8 mouse cellular contexts compared by ENCODE assay signal in genomic region chr15:98917538-98918498, GRCm38 (mm10). TPM values are rescaled to one million over a fixed set of nuclear protein-coding genes. Genes with fewer than 3 reads are reported as not detected.
DNase-seq lines count a peak whose midpoint lies in the region; ATAC-seq lines count a peak whose summit lies in the region.

Gene Lmbr1l (minus strand): TSS chr15:98918231.

- no peaks in the 10 kb centered on the region for H3K9me3 ChIP-seq in hindbrain, embryonic 12.5 days (replicated peaks)

- WGBS in hindbrain, embryonic 12.5 days, result under 1% methylated on average over 81 of the region's 82 CpGs

- H3K36me3 ChIP-seq in hindbrain, embryonic 12.5 days, result peaks cover 22% of the 10 kb centered on the region

- DNase-seq in NIH3T3 (ENCODE audit: low read depth), result peak; percentile 100
- DNase-seq in cerebellum, postnatal 10 days, result peak; percentile 100
- DNase-seq in frontal cortex, postnatal 10 days (ENCODE audit: low spot score in 2 of 2), result peak; percentile 99
- DNase-seq in layer of hippocampus, postnatal 14 days (ENCODE audit: low spot score in 2 of 2), result peak; percentile 98 to 100
- DNase-seq in lung, postnatal 14 days, result peak; percentile 100
- DNase-seq in retina, adult 2 months (ENCODE audit: low read depth, low spot score), result peak; percentile 96
- peak; percentile 97 to 100 for DNase-seq in thymus, postnatal 36 days

- peak within 1 kb of the TSS; percentile 92 for H3K4me3 ChIP-seq in hindbrain, embryonic 12.5 days

- peak within 1 kb of the TSS; percentile 96 for H3K27ac ChIP-seq in hindbrain, embryonic 12.5 days

- H3K9ac ChIP-seq in hindbrain, embryonic 12.5 days, result peak within 1 kb of the TSS; percentile 84

- peak within 1 kb of the TSS; percentile 87 for H3K4me2 ChIP-seq in hindbrain, embryonic 12.5 days (replicated peaks)

- H3K4me1 ChIP-seq in hindbrain, embryonic 12.5 days, result peaks cover 27% of the 10 kb centered on the region

- peak; percentile 99 for ATAC-seq in hindbrain, embryonic 12.5 days (ENCODE audit: low FRiP score)

- H3K27me3 ChIP-seq in hindbrain, embryonic 12.5 days, result no peaks in the 10 kb centered on the region

RNA-seq across cellular contexts. Expression of gene Lmbr1l, which starts in this region (rescaled TPM):
- polyA plus RNA-seq in hindbrain, embryonic 12.5 days (2016; fragmentation: Nextera tagmentation; extraction: Ambion mirVana), result 38.4 and 39.2 TPM in 2 replicates
- total RNA-seq in layer of hippocampus, postnatal 14 days (2021), result 10 to 100 TPM; 13.7 to 17.9 TPM

Comparison
In these comparisons a context has a peak if more than half of its experiments do, and no peak if none do; other contexts are left out.
1. Peak in every context shown above with its lines: DNase-seq, ATAC-seq, H3K4me3 ChIP-seq and H3K27ac ChIP-seq.